Mouse (Mus musculus) CD4-positive, CD25-positive, alpha-beta regulatory T cell (primary cell): ENCODE results near the gene Strc. TPM values are rescaled to one million over a fixed set of nuclear protein-coding genes. Genes with fewer than 3 reads are reported as not detected.

Experiments
- polyA plus RNA-seq: library from polyadenylated mRNA; unstranded; fragments of 100-300 nt; shearing (Covaris generic); gene quantifications from one replicate; pipeline ENCODE4 v1.2.1, GENCODE M21; 2017

Strc gene
- polyA plus RNA-seq, result 0.13 TPM

GRCm38 (mm10) chr2:121386961-121387575 is at the start of gene Strc:
TSS of gene Strc (minus strand) at chr2:121387168.

GRCm38 (mm10) chr2:121413387-121414042 is 26.5 kb upstream of the Strc start, which contains the start of the genes Pdia3 and Catsper2:
TSS of gene Pdia3 (plus strand) at chr2:121413775.
TSS of gene Catsper2 (minus strand) at chr2:121413792.

GRCm38 (mm10) chr2:121357494-121357893 is 29.5 kb downstream of the Strc start, which contains the start of gene Ckmt1:
TSS of gene Ckmt1 (plus strand) at chr2:121357714.

GRCm38 (mm10) chr2:121354820-121355592 is 32.0 kb downstream of the Strc start, which contains the start of gene Ppip5k1:
TSS of gene Ppip5k1 (minus strand) at chr2:121355396.

Other genes starting within 250 kb of the Strc start
- gene Adal, start 246.7 kb downstream of the Strc start, polyA plus RNA-seq, result 17.9 TPM
- gene Lcmt2, start 246.5 kb downstream of the Strc start, polyA plus RNA-seq, result 24.0 TPM
- 113 TPM for gene Tubgcp4, start 216.5 kb downstream of the Strc start, polyA plus RNA-seq
- gene Zscan29, start 216.0 kb downstream of the Strc start, polyA plus RNA-seq, result 54.7 TPM
- 49.5 TPM for gene Trp53bp1, start 115.8 kb downstream of the Strc start, polyA plus RNA-seq
- gene Map1a, start 97.6 kb downstream of the Strc start, polyA plus RNA-seq, result not detected
- gene Ppip5k1, start 31.8 kb downstream of the Strc start, polyA plus RNA-seq, result 10.8 TPM
- not detected for gene Ckmt1, start 29.5 kb downstream of the Strc start, polyA plus RNA-seq
- gene Pdia3, start 26.6 kb upstream of the Strc start, polyA plus RNA-seq, result 673 TPM
- gene Catsper2, start 26.6 kb upstream of the Strc start, polyA plus RNA-seq, result 3.7 TPM
- 0.77 TPM for gene Ell3, start 57.1 kb upstream of the Strc start, polyA plus RNA-seq
- gene Serf2, start 62.0 kb upstream of the Strc start, polyA plus RNA-seq, result 459 TPM
- 180 TPM for gene Hypk, start 66.1 kb upstream of the Strc start, polyA plus RNA-seq
- gene Serinc4, start 69.6 kb upstream of the Strc start, polyA plus RNA-seq, result 0.18 TPM
- gene Mfap1b, start 86.9 kb upstream of the Strc start, polyA plus RNA-seq, result 82.7 TPM
- 31.2 TPM for gene Mfap1a, start 119.5 kb upstream of the Strc start, polyA plus RNA-seq
- gene Wdr76, start 119.6 kb upstream of the Strc start, polyA plus RNA-seq, result 6.4 TPM